Mouse (Mus musculus) thymus, postnatal 25 days (tissue): ENCODE data around the gene Hspa8.

Source experiments
- DNase-seq: peaks from one replicate; pipeline ENCODE4 v3.0.0; 2022

Gene Hspa8

DNA sequence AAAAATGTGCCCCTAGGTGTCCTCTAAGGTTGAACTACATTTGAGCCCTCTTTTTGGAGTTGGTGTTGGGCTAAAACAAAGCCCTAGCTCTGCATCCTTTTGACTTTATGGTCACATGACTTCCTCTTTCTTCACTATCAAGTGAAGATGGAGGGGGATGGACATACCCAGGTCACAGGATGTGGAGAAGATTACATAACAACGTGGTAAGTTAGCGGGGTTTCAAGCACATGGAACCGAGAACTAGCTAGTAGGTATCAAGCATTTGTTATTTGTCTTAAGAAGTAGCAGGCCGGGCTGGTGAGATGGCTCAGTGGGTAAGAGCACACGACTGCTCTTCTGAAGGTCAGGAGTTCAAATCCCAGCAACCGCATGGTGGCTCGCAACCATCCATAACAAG is 13.3 kb downstream of the Hspa8 start:
- no peak for DNase-seq

DNA sequence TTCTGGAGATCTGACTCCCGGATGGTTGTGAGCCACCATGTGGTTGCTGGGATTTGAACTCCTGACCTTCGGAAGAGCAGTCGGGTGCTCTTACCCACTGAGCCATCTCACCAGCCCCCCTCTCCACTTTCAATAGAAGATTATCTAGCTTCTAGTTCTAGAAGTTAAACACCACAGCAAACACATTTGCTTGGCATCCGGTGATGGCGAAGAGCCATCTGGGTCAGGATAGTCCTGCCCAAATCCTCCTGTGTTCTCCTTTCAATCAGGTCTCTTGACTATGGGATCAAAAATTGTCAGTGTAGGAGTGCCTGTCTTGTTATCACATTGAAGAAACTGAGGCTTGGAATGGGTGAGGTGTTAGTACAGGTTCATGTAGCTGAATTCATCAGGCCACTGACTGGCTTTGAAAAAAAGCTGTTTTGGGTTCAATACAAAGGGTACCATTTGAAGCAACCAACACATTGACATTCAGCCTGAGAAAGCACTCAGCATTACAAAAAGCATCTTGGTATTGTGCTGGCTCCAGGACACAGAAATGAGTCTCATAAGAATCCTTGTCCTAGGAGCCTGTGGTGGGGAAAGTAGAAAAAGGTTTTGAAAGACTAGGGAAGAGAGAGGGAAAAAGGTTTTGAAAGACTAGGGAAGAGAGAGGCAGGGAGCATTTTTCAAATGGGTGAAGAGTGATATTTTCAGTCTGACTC is 16.7 kb downstream of the Hspa8 start:
- no peak for DNase-seq

DNA sequence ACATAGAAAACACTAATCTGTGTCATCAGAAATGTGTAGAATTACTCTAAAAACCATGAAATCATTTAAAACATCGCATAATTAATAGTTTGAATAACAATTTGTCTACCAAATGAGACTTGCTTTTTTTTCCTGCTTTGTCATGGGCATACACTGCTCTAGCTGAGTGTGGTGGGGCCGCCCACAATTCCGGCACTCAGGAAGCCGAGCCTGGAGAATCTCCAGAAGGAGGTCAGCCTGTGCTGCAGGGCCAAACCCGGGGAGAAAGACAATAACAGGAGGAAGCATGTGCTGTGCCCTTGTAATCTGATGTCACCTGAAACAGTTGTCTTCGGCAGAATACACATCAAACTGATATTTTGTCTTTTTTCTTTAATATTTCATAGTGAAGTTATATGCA is 24.8 kb downstream of the Hspa8 start:
- no peak for DNase-seq

DNA sequence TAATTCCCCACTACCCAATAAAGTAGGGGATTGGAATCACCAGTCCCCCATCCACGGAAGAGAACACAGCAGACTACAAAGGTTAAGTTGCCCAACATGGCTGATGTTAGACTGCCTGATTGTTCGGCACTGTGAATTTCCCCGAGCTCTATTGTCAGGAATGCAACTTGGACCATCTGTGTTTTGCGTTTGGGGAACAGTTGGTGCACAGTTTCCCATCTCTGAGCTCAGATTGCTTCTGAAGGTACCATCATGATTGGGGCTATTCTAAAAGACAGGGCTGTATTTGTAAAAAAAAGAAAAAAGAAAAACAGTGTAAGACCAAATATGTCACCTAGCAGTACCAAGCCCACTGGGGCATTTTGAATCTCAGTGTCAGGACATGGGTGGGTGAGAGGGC is 26.6 kb downstream of the Hspa8 start:
- DNase-seq: no peak

DNA sequence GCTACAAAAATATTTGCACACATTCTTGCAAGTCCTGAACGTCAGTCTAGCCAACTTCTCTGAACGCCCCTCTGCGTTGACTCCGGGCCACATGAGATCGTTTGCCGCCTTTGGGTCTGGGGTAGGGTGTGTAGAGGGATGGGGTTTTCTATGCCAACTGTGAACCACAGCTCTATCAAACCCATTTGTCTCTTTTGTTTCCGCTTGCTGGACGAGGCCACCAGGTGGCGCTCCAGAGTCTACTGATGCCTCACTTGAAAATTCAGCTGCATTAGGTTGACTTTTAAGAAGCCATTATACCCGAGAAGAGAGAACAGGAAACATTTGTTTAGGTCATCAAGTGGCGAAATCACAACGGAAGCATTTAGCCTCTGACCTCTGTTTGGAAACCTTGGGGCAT is 33.8 kb downstream of the Hspa8 start:
- peak; percentile 72 for DNase-seq

DNA sequence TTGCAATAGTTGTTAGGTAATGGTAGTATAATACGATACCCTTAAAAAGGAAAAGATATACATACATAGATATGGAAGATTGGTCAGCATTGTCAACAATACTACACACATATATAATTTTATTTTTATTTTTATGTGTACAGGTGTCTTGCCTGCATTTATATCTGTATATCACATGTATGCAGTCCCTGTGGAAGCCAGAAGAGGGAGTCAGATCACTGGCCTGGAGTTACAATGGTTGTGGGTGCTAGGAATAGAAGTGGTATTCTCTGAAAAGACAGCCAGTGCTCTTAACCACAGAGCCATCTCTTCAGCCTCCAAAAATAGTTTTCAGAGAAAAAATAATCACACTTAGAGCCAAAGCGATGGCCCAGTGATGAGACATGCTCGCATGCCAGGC is 35.9 kb downstream of the Hspa8 start:
- no peak for DNase-seq

DNA sequence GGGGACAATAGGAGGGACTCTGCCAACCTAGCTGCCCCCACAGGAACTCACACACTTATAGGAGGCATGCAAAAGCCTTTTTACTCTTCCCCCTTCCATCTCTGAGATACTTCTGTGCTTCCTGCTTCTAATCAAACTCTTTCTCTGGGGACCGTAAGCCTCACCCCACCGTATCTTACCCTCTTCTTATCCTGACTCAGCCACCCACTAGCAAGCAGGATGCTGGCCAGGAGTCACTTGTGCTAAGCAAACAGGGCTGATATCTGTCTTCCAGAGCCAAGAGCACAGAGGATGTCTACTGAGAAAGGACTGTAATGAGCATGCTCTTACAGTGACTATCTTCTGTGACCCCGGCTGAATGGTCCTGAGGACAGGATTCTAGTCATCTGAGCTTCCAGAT is 38.9 kb downstream of the Hspa8 start:
- DNase-seq: no peak

DNA sequence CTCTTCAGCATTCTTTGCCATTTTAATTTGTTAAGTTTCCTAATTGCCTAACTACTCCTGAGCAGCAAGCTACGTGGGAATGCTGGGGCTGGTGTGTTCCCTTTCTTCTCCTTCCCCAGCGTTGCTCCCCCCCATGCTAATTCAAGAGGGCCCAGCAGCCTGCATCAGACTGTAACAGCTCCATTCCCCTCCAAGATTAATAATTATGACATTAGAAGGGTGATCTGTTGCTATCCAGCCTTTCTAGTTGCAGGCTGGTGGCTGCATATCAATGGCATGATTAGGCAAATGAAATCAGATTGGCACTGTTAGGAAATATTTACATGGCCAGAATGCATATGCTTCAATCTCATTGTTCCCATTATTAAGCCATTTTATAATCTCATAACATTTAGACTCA is 50.7 kb downstream of the Hspa8 start:
- DNase-seq: no peak

DNA sequence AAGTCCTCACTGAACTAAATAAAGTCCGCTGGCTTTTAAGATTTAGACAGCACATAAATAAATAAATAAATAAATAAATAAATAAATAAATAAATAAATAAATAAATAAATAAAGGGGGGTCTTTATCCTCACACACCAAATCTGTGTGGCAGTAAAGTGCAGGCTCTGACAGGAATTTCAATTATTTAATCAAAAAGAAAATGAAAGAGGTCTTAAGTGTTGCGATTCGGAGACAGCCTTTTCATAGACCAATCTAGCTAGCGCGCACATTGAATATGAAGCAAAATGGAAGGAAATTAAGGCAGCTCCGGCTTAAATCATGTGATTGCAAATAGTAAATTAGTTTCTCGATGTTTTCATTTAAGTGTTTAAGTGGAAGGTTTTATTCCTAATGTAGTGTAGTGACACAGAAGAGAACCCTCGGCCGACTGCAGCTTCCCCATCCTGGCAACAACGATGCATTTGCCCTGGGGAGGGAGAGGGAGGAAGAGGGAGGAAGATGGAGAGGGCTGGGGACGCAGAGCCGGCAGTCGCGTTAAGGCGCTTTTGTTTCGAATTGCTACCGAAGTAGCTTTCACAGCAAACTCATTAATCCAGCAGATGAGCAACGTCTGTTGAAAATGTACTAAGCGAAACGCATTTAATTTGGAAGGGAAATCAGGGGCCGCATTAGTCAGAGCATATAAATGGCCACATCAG is 57.8 kb downstream of the Hspa8 start:
- no peak for DNase-seq

DNA sequence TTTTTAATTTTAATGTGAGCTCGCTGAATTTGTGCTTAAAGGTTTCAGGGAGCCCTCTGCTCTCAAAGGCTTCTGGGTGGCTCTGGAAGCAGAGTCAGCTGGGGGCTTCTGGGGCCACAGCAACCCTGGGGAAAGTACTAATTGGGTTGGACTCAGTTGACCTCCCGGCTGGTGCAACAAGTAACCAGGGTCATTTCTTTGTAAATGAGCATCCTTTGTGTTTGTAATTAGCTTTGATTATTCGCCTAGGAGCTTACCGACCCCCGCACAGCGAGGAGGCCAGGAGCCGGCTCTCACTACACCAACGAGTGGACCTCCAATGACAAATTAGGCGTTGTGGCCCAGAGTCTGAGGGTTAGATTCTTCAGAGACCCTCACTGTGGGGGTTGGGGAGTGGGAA is 58.4 kb downstream of the Hspa8 start:
- DNase-seq: no peak
